Mouse (Mus musculus) hindbrain, embryonic 15.5 days (tissue): ENCODE results near the gene Pithd1. TPM values are rescaled to one million over a fixed set of nuclear protein-coding genes. Genes with fewer than 3 reads are reported as not detected.
"Not testable (repeated sequence)": the region's sequence is repeated elsewhere in the genome, so short reads cannot be mapped to it uniquely, and the experiment has no call there.

Experiments
- ATAC-seq: fragments of 200-750 bp; cut with Nextera tagmentation; 2 replicates; pipeline ENCODE4 v1.8.0; 2017; ENCODE audit warnings: low read depth, moderate number of reproducible peaks, moderate TSS enrichment; ENCODE audit not compliant: low FRiP score
- H3K27ac ChIP-seq: fragments of 300-500 bp; sonication (generic); replicated peaks from 2 replicates; pipeline ENCODE4 v1.5.1; 2015; ENCODE audit warnings: mild to moderate bottlenecking, inconsistent platforms
- H3K27me3 ChIP-seq: fragments of 300-500 bp; sonication (generic); 2 replicates; pipeline ENCODE4 v1.6.1; 2015; ENCODE audit warnings: control low read depth, inconsistent platforms
- H3K36me3 ChIP-seq: fragments of 300-500 bp; sonication (generic); 2 replicates; pipeline ENCODE4 v1.6.1; 2015; ENCODE audit warnings: control low read depth, inconsistent platforms
- H3K4me1 ChIP-seq: fragments of 300-500 bp; sonication (generic); replicated peaks from 2 replicates; pipeline ENCODE4 v1.6.1; 2015; ENCODE audit warnings: control low read depth, inconsistent platforms
- H3K4me2 ChIP-seq: fragments of 300-500 bp; sonication (generic); 2 replicates; pipeline ENCODE4 v1.6.1; 2015; ENCODE audit warnings: moderate library complexity, mild to moderate bottlenecking, inconsistent platforms
- H3K4me3 ChIP-seq: fragments of 300-500 bp; sonication (generic); 2 replicates; pipeline ENCODE4 v1.5.1; 2015; ENCODE audit warnings: mild to moderate bottlenecking, inconsistent platforms
- H3K9ac ChIP-seq: fragments of 300-500 bp; sonication (generic); 2 replicates; pipeline ENCODE4 v1.6.1; 2015; ENCODE audit warnings: inconsistent platforms
- H3K9me3 ChIP-seq: fragments of 300-500 bp; sonication (generic); 2 replicates; pipeline ENCODE4 v1.6.1; 2016; ENCODE audit warnings: control low read depth, inconsistent platforms
- WGBS: fragments of 180-500 bp; shearing (Covaris S2); methylation state at CpG from one replicate; pipeline ENCODE4 v1.1.7; 2015; 5-methylcytosine and 5-hydroxymethylcytosine counted together
- polyA plus RNA-seq: library from polyadenylated mRNA; unstranded; fragments of >200 nt; fragmentation: Nextera tagmentation; extraction: Ambion mirVana; gene quantifications from 2 replicates; pipeline ENCODE4 v1.2.1, GENCODE M21; 2015

Pithd1 gene
- polyA plus RNA-seq, 1 experiment from 2014 or later = 63.6 TPM

DNA sequence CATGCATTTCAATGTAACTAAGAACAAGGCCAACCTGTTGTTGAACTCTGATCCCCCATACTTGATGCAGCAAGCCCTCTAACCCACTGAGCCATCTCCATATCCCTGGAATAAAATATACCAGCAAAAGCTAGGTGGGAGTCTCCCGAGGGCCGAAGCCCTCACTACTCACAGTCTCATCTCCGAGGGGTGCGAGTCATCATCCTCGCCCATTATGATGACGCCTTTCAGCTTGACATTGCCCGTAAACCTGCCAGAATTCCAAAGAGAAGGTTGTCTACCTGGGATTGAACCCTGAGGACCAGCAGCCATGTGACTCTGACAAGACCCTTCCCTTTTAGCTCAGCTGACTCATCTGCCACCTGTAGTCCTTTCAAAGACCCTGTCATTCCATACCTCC is 1.3 kb downstream of the Pithd1 start:
- WGBS = 94% methylated on average over 7 of the region's 7 CpGs
- H3K4me3 ChIP-seq = peak overlapping the region; percentile 98
- ATAC-seq = no peak
- no peaks in the 10 kb centered on the region for H3K27me3 ChIP-seq
- no peak overlapping the region for H3K27ac ChIP-seq
- no peak overlapping the region for H3K9ac ChIP-seq
- peaks cover 23% of the 10 kb centered on the region for H3K4me1 ChIP-seq
- no peaks in the 10 kb centered on the region for H3K9me3 ChIP-seq
- peak overlapping the region; percentile 97 for H3K4me2 ChIP-seq
- H3K36me3 ChIP-seq = peaks cover 17% of the 10 kb centered on the region

DNA sequence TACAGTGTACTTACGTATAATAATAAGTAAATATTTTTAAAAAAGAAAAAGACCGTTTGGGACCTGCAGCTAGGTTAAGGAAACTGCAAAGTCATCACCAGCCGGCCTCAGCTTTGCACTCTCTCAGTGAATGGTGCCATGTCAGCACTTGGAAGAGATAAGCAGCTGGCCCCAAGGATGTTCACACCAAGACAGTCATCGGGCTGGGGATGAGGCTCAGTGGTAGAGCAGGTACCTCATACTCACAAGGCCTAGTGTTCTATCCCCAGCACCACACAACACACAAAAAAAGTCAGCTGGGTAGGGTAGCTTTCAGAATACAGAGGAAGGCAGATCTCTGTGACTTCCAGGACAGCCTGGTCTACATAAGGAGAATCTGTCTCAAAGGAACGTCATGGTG is 1.9 kb downstream of the Pithd1 start:
- H3K27me3 ChIP-seq = no peaks in the 10 kb centered on the region
- 91% methylated on average over 5 of the region's 5 CpGs for WGBS
- no peak overlapping the region for H3K4me3 ChIP-seq
- H3K4me2 ChIP-seq = no peak overlapping the region; the same call in 1 of the 2 replicates
- no peak overlapping the region for H3K27ac ChIP-seq
- peaks cover 23% of the 10 kb centered on the region for H3K4me1 ChIP-seq
- H3K9ac ChIP-seq = no peak overlapping the region
- H3K36me3 ChIP-seq = peaks cover 22% of the 10 kb centered on the region
- no peak for ATAC-seq
- no peaks in the 10 kb centered on the region for H3K9me3 ChIP-seq

- H3K27ac ChIP-seq = no peak overlapping the region
- H3K4me2 ChIP-seq = no peak overlapping the region
- H3K9me3 ChIP-seq = no peaks in the 10 kb centered on the region
- H3K36me3 ChIP-seq = peaks cover 22% of the 10 kb centered on the region
- H3K4me3 ChIP-seq = no peak overlapping the region
- 92% methylated on average over 5 of the region's 5 CpGs for WGBS
- no peak for ATAC-seq
- H3K27me3 ChIP-seq = no peaks in the 10 kb centered on the region
- H3K9ac ChIP-seq = no peak overlapping the region
- peaks cover 23% of the 10 kb centered on the region for H3K4me1 ChIP-seq
Measured at GRCm38 (mm10) chr4:135984556-135984955, 2.5 kb downstream of the Pithd1 start.

DNA sequence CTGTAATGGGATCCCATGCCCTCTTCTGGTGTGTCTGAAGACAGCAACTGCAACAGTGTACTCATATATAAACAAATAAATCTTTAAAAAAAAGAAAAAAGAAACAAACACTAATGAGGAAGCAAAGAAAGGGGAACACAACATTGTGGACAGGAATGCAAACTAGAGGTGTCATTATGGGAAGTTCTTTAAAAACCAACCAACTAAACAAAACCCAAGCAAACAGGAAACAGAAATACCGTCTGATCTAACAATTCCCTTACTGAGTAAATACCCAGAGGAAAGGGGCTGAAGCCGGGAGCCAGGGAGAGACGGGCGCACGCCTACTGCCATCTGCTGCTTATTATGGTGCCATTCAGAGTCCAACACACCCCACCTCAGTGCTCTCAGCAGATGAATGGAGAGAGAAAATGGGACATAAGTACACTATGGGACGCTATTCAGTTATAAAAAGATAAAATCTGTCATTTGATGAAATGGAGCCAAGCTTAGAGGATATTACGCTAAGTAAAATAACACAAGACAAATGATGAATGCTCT is 5.5 kb downstream of the Pithd1 start:
- peaks cover 35% of the 10 kb centered on the region for H3K36me3 ChIP-seq

GRCm38 (mm10) chr4:135980223-135980622 is 6.8 kb downstream of the Pithd1 start:
- H3K4me2 ChIP-seq, ATAC-seq, H3K27me3 ChIP-seq, H3K4me3 ChIP-seq, H3K27ac ChIP-seq, H3K4me1 ChIP-seq, H3K9me3 ChIP-seq, H3K9ac ChIP-seq: not testable (repeated sequence)
- peaks cover 47% of the 10 kb centered on the region for H3K36me3 ChIP-seq
- WGBS = 93% methylated on average over 5 of the region's 5 CpGs

More for the DNA sequence above, 5.5 kb downstream of the Pithd1 start:
- Histone ChIP-seq H3K27ac (no peak overlapping the region), H3K4me2 (no peak overlapping the region), H3K4me1 (peaks cover 15% of the 10 kb centered on the region), H3K9ac (no peak overlapping the region), H3K9me3 (no peaks in the 10 kb centered on the region), H3K4me3 (no peak overlapping the region), H3K27me3 (no peaks in the 10 kb centered on the region)
- ATAC-seq = no peak
- WGBS = 74% methylated on average over 7 of the region's 7 CpGs

DNA sequence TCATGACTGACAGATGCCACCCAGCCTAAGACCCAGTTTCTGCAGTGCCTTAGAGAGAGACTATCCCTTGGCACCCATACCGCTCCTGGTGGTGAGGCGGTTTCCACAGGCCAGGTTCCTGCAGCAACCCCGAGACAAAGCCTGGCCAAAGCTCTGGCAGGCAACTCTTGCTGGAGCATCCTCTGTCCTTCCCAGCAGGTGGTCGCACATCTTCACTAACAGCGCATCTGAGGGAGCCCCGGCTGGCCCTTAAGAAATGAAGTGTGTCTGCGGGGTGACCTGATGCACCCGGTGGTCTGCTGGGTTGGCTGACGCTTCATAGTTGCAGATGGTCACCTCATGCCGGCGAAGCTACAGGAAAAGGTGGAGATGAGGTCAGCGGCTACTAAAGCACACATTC is 10.9 kb downstream of the Pithd1 start:
- no peak for ATAC-seq
- H3K9ac ChIP-seq = no peak overlapping the region
- WGBS = 93% methylated on average over 12 of the region's 12 CpGs

DNA sequence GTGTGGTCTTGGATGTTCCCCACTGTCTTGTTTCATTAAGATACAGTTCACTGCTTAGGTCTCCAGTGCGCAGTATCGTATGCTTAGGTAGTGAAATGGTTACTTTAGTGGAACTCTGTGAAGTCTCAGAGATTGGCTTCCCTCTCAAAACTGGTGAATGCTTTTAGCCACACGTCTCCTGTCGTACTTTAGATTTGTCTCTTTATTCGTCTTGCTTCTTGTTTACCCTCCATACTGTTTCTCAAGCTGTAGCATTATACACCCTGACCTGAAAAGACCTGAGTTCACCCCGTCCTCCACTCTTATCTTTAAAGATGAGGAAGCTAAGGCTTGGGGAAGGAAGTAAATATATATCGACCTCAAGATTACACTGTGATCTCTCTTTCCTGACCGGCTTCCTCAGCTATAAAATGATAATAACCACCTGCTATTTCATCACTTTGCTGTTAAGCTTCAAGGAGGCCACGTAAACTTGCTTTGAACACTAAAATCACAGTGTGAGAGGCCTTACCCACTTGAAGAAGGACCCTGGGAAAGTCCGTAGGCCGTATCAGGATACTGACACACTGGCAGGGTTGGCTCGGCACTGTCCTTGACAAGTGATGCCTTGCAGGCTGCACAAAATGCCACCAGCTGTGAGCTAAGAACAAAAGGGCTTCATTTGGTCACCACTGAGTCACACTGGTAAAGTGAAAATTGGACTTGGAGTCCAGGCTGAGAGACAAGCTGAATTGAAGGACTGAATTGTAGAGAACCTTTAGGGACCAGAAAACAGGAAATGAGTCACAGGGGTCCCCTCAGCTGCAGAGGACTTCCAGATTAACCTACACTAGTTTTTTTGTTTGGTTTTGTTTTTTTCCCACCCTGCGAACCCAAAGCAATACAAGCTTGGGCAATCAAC is 13.9 kb downstream of the Pithd1 start:
- H3K4me3 ChIP-seq = peak overlapping the region; percentile 65
- H3K4me1 ChIP-seq = peaks cover 29% of the 10 kb centered on the region
- no peaks in the 10 kb centered on the region for H3K27me3 ChIP-seq
- peak overlapping the region; percentile 96 for H3K4me2 ChIP-seq
- H3K36me3 ChIP-seq = peaks cover 54% of the 10 kb centered on the region
- ATAC-seq = no peak
- 0 out of 2 replicates have a peak overlapping the region, but pooled peaks have one; percentile 9 for H3K9ac ChIP-seq
- no peaks in the 10 kb centered on the region for H3K9me3 ChIP-seq
- H3K27ac ChIP-seq = peak overlapping the region; percentile 76
- WGBS = 77% methylated on average over 13 of the region's 13 CpGs

More for the DNA sequence above, 10.9 kb downstream of the Pithd1 start:
- peaks cover 41% of the 10 kb centered on the region for H3K36me3 ChIP-seq
- H3K4me3 ChIP-seq = no peak overlapping the region
- H3K9me3 ChIP-seq = no peaks in the 10 kb centered on the region
- no peak overlapping the region for H3K4me2 ChIP-seq
- no peaks in the 10 kb centered on the region for H3K27me3 ChIP-seq
- no peak overlapping the region for H3K27ac ChIP-seq
- H3K4me1 ChIP-seq = peaks cover 15% of the 10 kb centered on the region

GRCm38 (mm10) chr4:135972556-135972906 is 14.5 kb downstream of the Pithd1 start, which contains the start of gene Lypla2:
Lypla2 (minus strand) TSS chr4:135972626.
- H3K9me3 ChIP-seq = no peaks in the 10 kb centered on the region
- H3K4me1 ChIP-seq = peaks cover 29% of the 10 kb centered on the region
- H3K4me3 ChIP-seq = peak within 1 kb of the TSS; percentile 65
- peak within 1 kb of the TSS; percentile 73 for H3K9ac ChIP-seq
- peak; percentile 85; the same call in 1 of the 2 replicates for ATAC-seq
- H3K36me3 ChIP-seq = peaks cover 60% of the 10 kb centered on the region
- H3K27me3 ChIP-seq = no peaks in the 10 kb centered on the region
- WGBS = 1% methylated on average over 18 of the region's 19 CpGs
- peak within 1 kb of the TSS; percentile 96 for H3K4me2 ChIP-seq
- peak within 1 kb of the TSS; percentile 76 for H3K27ac ChIP-seq

DNA sequence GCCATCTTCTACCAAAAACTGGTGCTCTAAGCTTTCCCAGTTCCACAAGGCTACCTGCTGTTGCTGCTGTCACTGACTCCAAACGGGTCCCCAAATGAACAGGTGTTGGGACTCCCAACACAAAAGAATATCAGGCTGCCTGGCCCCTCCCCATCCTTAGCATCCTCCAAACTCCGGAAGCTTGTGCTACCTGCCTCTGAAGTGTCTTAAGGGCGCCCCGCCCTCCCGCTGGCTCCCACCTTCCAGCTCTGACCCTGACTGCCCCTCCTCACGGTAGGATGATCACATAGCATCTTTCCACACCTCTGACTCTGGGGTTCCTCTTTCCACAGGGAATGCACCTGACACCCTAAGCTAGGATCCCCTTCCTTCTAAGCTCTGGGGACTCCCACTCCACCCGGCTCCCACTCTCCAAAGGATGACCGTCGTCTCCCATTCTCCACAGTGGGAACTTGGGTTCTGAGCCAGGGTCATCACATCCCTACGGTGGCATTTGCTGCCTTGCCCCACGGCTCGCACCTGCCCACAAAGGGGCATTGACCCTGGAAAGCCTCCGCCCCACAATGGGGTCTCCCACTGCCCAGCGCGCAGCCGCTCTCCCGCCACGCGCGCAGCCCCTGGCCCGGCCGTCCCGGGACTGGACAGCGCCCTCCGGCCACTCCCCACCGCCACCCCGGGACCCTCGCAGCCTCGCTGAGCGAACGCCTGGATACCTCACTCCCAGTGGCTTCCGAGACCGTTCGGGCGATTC is 15.1 kb downstream of the Pithd1 start:
- peak overlapping the region; percentile 73 for H3K9ac ChIP-seq
- peaks cover 29% of the 10 kb centered on the region for H3K4me1 ChIP-seq
- peak; percentile 72 for ATAC-seq
- peak overlapping the region; percentile 65 for H3K4me3 ChIP-seq
- H3K4me2 ChIP-seq = peak overlapping the region; percentile 96
- H3K27ac ChIP-seq = peak overlapping the region; percentile 76
- no peaks in the 10 kb centered on the region for H3K27me3 ChIP-seq
- H3K36me3 ChIP-seq = peaks cover 62% of the 10 kb centered on the region
- no peaks in the 10 kb centered on the region for H3K9me3 ChIP-seq
- 1% methylated on average over 31 of the region's 35 CpGs for WGBS

GRCm38 (mm10) chr4:135970585-135970984 is 16.5 kb downstream of the Pithd1 start:
- Histone ChIP-seq H3K4me2 (0 out of 2 replicates have a peak overlapping the region, but pooled peaks have one; percentile 3), H3K27ac (no peak overlapping the region), H3K9me3 (no peaks in the 10 kb centered on the region), H3K4me1 (peaks cover 29% of the 10 kb centered on the region), H3K4me3 (no peak overlapping the region), H3K36me3 (peaks cover 55% of the 10 kb centered on the region), H3K27me3 (no peaks in the 10 kb centered on the region), H3K9ac (0 out of 2 replicates have a peak overlapping the region, but pooled peaks have one; percentile 0)
- 88% methylated on average over 11 of the region's 11 CpGs for WGBS
- ATAC-seq = no peak

DNA sequence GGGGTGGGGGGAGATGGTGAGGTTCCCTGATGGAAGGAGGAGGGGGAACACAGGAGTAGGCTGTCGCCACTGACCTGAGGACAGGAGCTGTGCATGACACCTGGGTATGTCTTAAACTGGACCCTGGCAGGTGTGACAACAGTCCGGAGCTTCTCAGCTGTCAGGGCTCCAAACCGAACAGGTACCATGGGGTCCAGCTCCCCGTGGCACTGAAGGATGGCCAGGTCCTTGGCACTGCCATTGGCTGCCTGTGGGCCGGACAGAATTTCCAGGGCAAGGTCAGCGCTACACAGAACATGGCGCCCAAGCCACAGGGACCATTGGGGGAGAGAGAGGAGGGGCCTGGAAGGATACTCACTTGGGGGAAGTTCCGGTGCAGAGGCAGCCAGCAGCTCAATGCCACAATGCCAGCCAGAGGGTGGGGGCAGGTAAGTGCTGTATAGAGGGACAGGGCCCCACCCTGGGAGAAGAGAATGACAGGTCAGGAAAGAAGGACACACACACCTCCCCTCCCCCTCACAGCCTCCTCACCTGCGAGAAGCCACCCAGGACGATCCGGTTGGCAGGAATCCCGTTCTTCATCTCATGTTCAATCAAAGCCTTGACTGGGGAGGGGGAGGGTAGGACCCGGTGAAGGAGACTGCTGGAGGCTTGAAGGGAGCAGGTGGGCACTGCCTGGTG is 17.9 kb downstream of the Pithd1 start:
- peaks cover 45% of the 10 kb centered on the region for H3K36me3 ChIP-seq
- no peak overlapping the region for H3K9ac ChIP-seq
- H3K4me2 ChIP-seq = no peak overlapping the region
- H3K27ac ChIP-seq = no peak overlapping the region
- H3K4me3 ChIP-seq = no peak overlapping the region
- WGBS = 87% methylated on average over 13 of the region's 13 CpGs
- no peak for ATAC-seq
- no peaks in the 10 kb centered on the region for H3K9me3 ChIP-seq
- H3K27me3 ChIP-seq = no peaks in the 10 kb centered on the region
- peaks cover 39% of the 10 kb centered on the region for H3K4me1 ChIP-seq
